Mouse (Mus musculus) E14TG2a.4 (cell line): Measurements from ENCODE around the gene Vrk1.

Source experiments
- CTCF ChIP-seq: conservative IDR thresholded peaks from 2 replicates; pipeline ENCODE4 v1.5.1; 2014; ENCODE audit warnings: low read length
- NANOG ChIP-seq: IDR thresholded peaks from 2 replicates; pipeline ENCODE4 v1.6.1; 2014; ENCODE audit warnings: borderline replicate concordance, low read length, mixed read lengths
- POU5F1 ChIP-seq: IDR thresholded peaks from 2 replicates; pipeline ENCODE4 v1.6.1; 2014; ENCODE audit warnings: low read length, borderline replicate concordance

- no peak for TF ChIP-seq CTCF
- TF ChIP-seq NANOG, result no peak
- TF ChIP-seq POU5F1, result no peak
Measured at GRCm38 (mm10) chr12:106123276-106123675, 113.2 kb downstream of the Vrk1 start.
